Mouse (Mus musculus) G1E (cell line): ENCODE data around the gene Pde2a.

Experiments
- CTCF ChIP-seq: IDR thresholded peaks from 2 replicates; pipeline ENCODE4 v1.5.1; 2012; ENCODE audit warnings: low read depth, low read length, inconsistent platforms, mixed read lengths
- TAL1 ChIP-seq: conservative IDR thresholded peaks from 2 replicates; pipeline ENCODE4 v1.6.1; 2012; ENCODE audit warnings: low read depth, low read length, inconsistent platforms, mixed read lengths

- TF ChIP-seq TAL1 (no peak), CTCF (no peak)
Measured at GRCm38 (mm10) chr7:101478099-101478498, 56.6 kb downstream of the Pde2a start.
